Mouse (Mus musculus): ENCODE results near the gene Irf4. TPM values are rescaled to one million over a fixed set of nuclear protein-coding genes. Genes with fewer than 3 reads are reported as not detected.

Irf4 gene
- polyA plus RNA-seq, 1 experiment from 2014 or later: 0.04 TPM

Other genes starting within 250 kb of the Irf4 start
- gene Uqcrfs1, start 203.9 kb upstream of the Irf4 start, polyA plus RNA-seq (2015; fragmentation: Nextera tagmentation; extraction: Ambion mirVana): 256 and 258 TPM in 2 replicates
- gene Dusp22, start 89.2 kb upstream of the Irf4 start, polyA plus RNA-seq (2015; fragmentation: Nextera tagmentation; extraction: Ambion mirVana): 8.9 and 9.3 TPM in 2 replicates
- not detected in 2 replicates for gene Hus1b, start 198.5 kb downstream of the Irf4 start, polyA plus RNA-seq (2015; fragmentation: Nextera tagmentation; extraction: Ambion mirVana)
- 40.8 and 45.7 TPM in 2 replicates for gene Exoc2, start 224.9 kb downstream of the Irf4 start, polyA plus RNA-seq (2015; fragmentation: Nextera tagmentation; extraction: Ambion mirVana)
- 0.12 TPM in 1 of 2 replicates, not detected in the other for gene Gm5447, start 225.0 kb downstream of the Irf4 start, polyA plus RNA-seq (2015; fragmentation: Nextera tagmentation; extraction: Ambion mirVana)

All from forebrain, embryonic 13.5 days (tissue).